Mouse (Mus musculus) left cerebral cortex, adult 8-10 months (tissue): ENCODE results near the gene 1300017J02Rik. TPM values are rescaled to one million over a fixed set of nuclear protein-coding genes. Genes with fewer than 3 reads are reported as not detected.

ENCODE experiments used
- DNase-seq, 2 experiments: peaks; one replicate each; pipeline ENCODE4 v3.0.0; 2022; ENCODE audit warnings: low spot score in 2 of 2
- total RNA-seq, 4 experiments: library from RNA; stranded (reverse); gene quantifications; 2 replicates each; pipeline ENCODE4 v1.2.4; 2022

1300017J02Rik gene
- total RNA-seq, 4 experiments from 2014 or later: 1.0 to 1.2 TPM; not detected in 2

- DNase-seq: no peak
Observed at GRCm38 (mm10) chr9:103214281-103214680, 90.6 kb downstream of the 1300017J02Rik start.

- DNase-seq: no peak
Observed at GRCm38 (mm10) chr9:103213631-103214030, 91.3 kb downstream of the 1300017J02Rik start.

GRCm38 (mm10) chr9:103212654-103213420 lies 92.0 kb downstream of the 1300017J02Rik start:
- DNase-seq: no peak

- no peak for DNase-seq
Observed at GRCm38 (mm10) chr9:103208802-103209423, 96.0 kb downstream of the 1300017J02Rik start.

- DNase-seq: peak in 1 of 2 experiments; percentile 39
Observed at GRCm38 (mm10) chr9:103207846-103208245, 97.0 kb downstream of the 1300017J02Rik start.

- no peak for DNase-seq
Observed at GRCm38 (mm10) chr9:103205786-103206185, 99.1 kb downstream of the 1300017J02Rik start.

GRCm38 (mm10) chr9:103201561-103202260 lies 103.2 kb downstream of the 1300017J02Rik start, which contains the start of gene Srprb:
TSS of gene Srprb (minus strand) at chr9:103202137.
- DNase-seq: peak; percentile 79 to 86

Other genes starting within 250 kb of the 1300017J02Rik start
- gene Rab6b, start 193.3 kb downstream of the 1300017J02Rik start, total RNA-seq: 100 to 1,000 TPM; 503 to 577 (median 528) TPM
- 10 to 100 TPM; 17.5 to 18.8 (median 17.9) TPM for gene Srprb, start 102.9 kb downstream of the 1300017J02Rik start, total RNA-seq
- 10 to 100 TPM in 3 of 4 experiments, 1 to 10 TPM in 1; 8.8 to 15.2 (median 12.5) TPM for gene Gm20425, start 74.8 kb downstream of the 1300017J02Rik start, total RNA-seq
- 100 to 1,000 TPM; 378 to 495 (median 418) TPM for gene Trf, start 74.6 kb downstream of the 1300017J02Rik start, total RNA-seq
- gene Topbp1, start 133 bp upstream of the 1300017J02Rik start, total RNA-seq: 10 to 100 TPM; 17.9 to 20.9 (median 19.4) TPM
- 10 to 100 TPM; 73.2 to 87.3 (median 76.9) TPM for gene Cdv3, start 60.8 kb upstream of the 1300017J02Rik start, total RNA-seq
- gene Bfsp2, start 175.3 kb upstream of the 1300017J02Rik start, total RNA-seq: 1 to 10 TPM; 3.0 to 3.6 (median 3.3) TPM